Mouse (Mus musculus) intestine, postnatal 0 days (tissue): ENCODE measurements around the gene Ankrd33b. TPM values are rescaled to one million over a fixed set of nuclear protein-coding genes. Genes with fewer than 3 reads are reported as not detected.

ENCODE experiments used
- ATAC-seq: fragments of 200-750 bp; cut with Nextera tagmentation; 2 replicates; pipeline ENCODE4 v1.8.0; 2017; ENCODE audit warnings: mild to moderate bottlenecking, moderate TSS enrichment, moderate library complexity
- H3K27ac ChIP-seq: fragments of 300-500 bp; sonication (generic); 2 replicates; pipeline ENCODE4 v1.5.1; 2014; ENCODE audit warnings: mild to moderate bottlenecking, low read depth, low read length, moderate library complexity
- H3K27me3 ChIP-seq: fragments of 300-500 bp; sonication (generic); replicated peaks from 2 replicates; pipeline ENCODE4 v1.6.1; 2014; ENCODE audit warnings: low read length, mixed read lengths; ENCODE audit not compliant: control insufficient read depth, insufficient read depth
- H3K36me3 ChIP-seq: fragments of 300-500 bp; sonication (generic); 2 replicates; pipeline ENCODE4 v1.6.1; 2014; ENCODE audit warnings: mild to moderate bottlenecking, moderate library complexity; ENCODE audit not compliant: control insufficient read depth, insufficient read depth
- H3K4me1 ChIP-seq: fragments of 300-500 bp; sonication (generic); replicated peaks from 2 replicates; pipeline ENCODE4 v1.6.1; 2014; ENCODE audit warnings: antibody characterized with exemption, low read length, mixed read lengths; ENCODE audit not compliant: control insufficient read depth, insufficient read depth
- H3K4me2 ChIP-seq: fragments of 300-500 bp; sonication (generic); replicated peaks from 2 replicates; pipeline ENCODE4 v1.6.1; 2014; ENCODE audit warnings: low read depth, mild to moderate bottlenecking, moderate library complexity
- H3K4me3 ChIP-seq: fragments of 300-500 bp; sonication (generic); 2 replicates; pipeline ENCODE4 v1.5.1; 2014; ENCODE audit warnings: low read depth, low read length
- H3K9ac ChIP-seq: fragments of 300-500 bp; sonication (generic); 2 replicates; pipeline ENCODE4 v1.6.1; 2014; ENCODE audit warnings: mild to moderate bottlenecking, low read depth, low read length
- H3K9me3 ChIP-seq: fragments of 300-500 bp; sonication (generic); 2 replicates; pipeline ENCODE4 v1.6.1; 2016; ENCODE audit warnings: mixed run types; ENCODE audit not compliant: control insufficient read depth
- CTCF ChIP-seq: sonication (generic); IDR thresholded peaks from 2 replicates; pipeline ENCODE4 v1.5.1; 2016; ENCODE audit warnings: low read depth, mild to moderate bottlenecking, control low read depth, antibody characterized with exemption, moderate library complexity
- WGBS: fragments of 180-500 bp; shearing (Covaris S2); extraction: QIAGEN DNeasy Blood & Tissue Kit; methylation state at CpG from one replicate; pipeline ENCODE4 v1.1.7; 2014; 5-methylcytosine and 5-hydroxymethylcytosine counted together
- polyA plus RNA-seq: library from polyadenylated mRNA; unstranded; fragments of >200 nt; fragmentation: Nextera tagmentation; extraction: Ambion mirVana; gene quantifications from 2 replicates; pipeline ENCODE4 v1.2.1, GENCODE M21; 2015

Ankrd33b gene
- polyA plus RNA-seq, 1 experiment from 2014 or later, result 0.29 TPM

GRCm38 (mm10) chr15:31337983-31338382 is 29.5 kb downstream of the Ankrd33b start:
- H3K27ac ChIP-seq, result no peak overlapping the region
- H3K4me2 ChIP-seq, result no peak overlapping the region
- no peaks in the 10 kb centered on the region for H3K27me3 ChIP-seq
- ATAC-seq, result no peak
- no peaks in the 10 kb centered on the region for H3K9me3 ChIP-seq
- no peak for TF ChIP-seq CTCF
- no peaks in the 10 kb centered on the region for H3K36me3 ChIP-seq
- 0 out of 2 replicates have a peak, but pooled peaks cover 2% of the 10 kb centered on the region for H3K4me1 ChIP-seq
- no peak overlapping the region for H3K4me3 ChIP-seq
- WGBS, result 81% methylated on average over 6 of the region's 6 CpGs
- no peak overlapping the region for H3K9ac ChIP-seq

- Histone ChIP-seq H3K9me3 (no peaks in the 10 kb centered on the region), H3K36me3 (no peaks in the 10 kb centered on the region), H3K4me2 (no peak overlapping the region), H3K4me1 (no peaks in the 10 kb centered on the region), H3K4me3 (no peak overlapping the region), H3K9ac (no peak overlapping the region), H3K27me3 (no peaks in the 10 kb centered on the region), H3K27ac (no peak overlapping the region)
- no peak for TF ChIP-seq CTCF
- 86% methylated on average over 14 of the region's 14 CpGs for WGBS
- no peak for ATAC-seq
Observed at GRCm38 (mm10) chr15:31337192-31337741, 30.3 kb downstream of the Ankrd33b start.

GRCm38 (mm10) chr15:31336685-31337084 is 30.8 kb downstream of the Ankrd33b start:
- H3K4me2 ChIP-seq, result no peak overlapping the region
- H3K4me3 ChIP-seq, result no peak overlapping the region
- H3K9ac ChIP-seq, result no peak overlapping the region
- no peaks in the 10 kb centered on the region for H3K27me3 ChIP-seq
- 56% methylated on average over 4 of the region's 4 CpGs for WGBS
- ATAC-seq, result no peak
- H3K4me1 ChIP-seq, result no peaks in the 10 kb centered on the region
- H3K27ac ChIP-seq, result no peak overlapping the region
- H3K36me3 ChIP-seq, result no peaks in the 10 kb centered on the region
- H3K9me3 ChIP-seq, result no peaks in the 10 kb centered on the region
- no peak for TF ChIP-seq CTCF

- Histone ChIP-seq H3K27me3 (no peaks in the 10 kb centered on the region), H3K36me3 (no peaks in the 10 kb centered on the region), H3K4me1 (no peaks in the 10 kb centered on the region), H3K9me3 (no peaks in the 10 kb centered on the region), H3K27ac (no peak overlapping the region), H3K9ac (no peak overlapping the region), H3K4me2 (no peak overlapping the region), H3K4me3 (no peak overlapping the region)
- TF ChIP-seq CTCF, result no peak
- 93% methylated on average over 5 of the region's 5 CpGs for WGBS
- no peak for ATAC-seq
Observed at GRCm38 (mm10) chr15:31334829-31335228, 32.7 kb downstream of the Ankrd33b start.

GRCm38 (mm10) chr15:31332541-31333163 is 34.9 kb downstream of the Ankrd33b start:
- Histone ChIP-seq H3K27ac (no peak overlapping the region), H3K27me3 (no peaks in the 10 kb centered on the region), H3K4me3 (no peak overlapping the region), H3K9ac (no peak overlapping the region), H3K4me1 (no peaks in the 10 kb centered on the region), H3K4me2 (no peak overlapping the region), H3K9me3 (no peaks in the 10 kb centered on the region), H3K36me3 (no peaks in the 10 kb centered on the region)
- WGBS, result 85% methylated on average over 7 of the region's 7 CpGs
- no peak for TF ChIP-seq CTCF
- no peak for ATAC-seq

GRCm38 (mm10) chr15:31331742-31332141 is 35.8 kb downstream of the Ankrd33b start:
- Histone ChIP-seq H3K4me3 (no peak overlapping the region), H3K4me1 (no peaks in the 10 kb centered on the region), H3K36me3 (no peaks in the 10 kb centered on the region), H3K9me3 (no peaks in the 10 kb centered on the region), H3K4me2 (no peak overlapping the region), H3K9ac (no peak overlapping the region), H3K27ac (no peak overlapping the region), H3K27me3 (no peaks in the 10 kb centered on the region)
- no peak for ATAC-seq
- TF ChIP-seq CTCF, result no peak
- 74% methylated on average over 4 of the region's 4 CpGs for WGBS
